Mouse (Mus musculus): ENCODE measurements at regions not wholly inside any gene's neighbourhood (a gene's known extent, or its start where the extent isn't known, plus 50 kb on each side); places are given as distances from the start of the nearest gene placed in this dataset.

DNA sequence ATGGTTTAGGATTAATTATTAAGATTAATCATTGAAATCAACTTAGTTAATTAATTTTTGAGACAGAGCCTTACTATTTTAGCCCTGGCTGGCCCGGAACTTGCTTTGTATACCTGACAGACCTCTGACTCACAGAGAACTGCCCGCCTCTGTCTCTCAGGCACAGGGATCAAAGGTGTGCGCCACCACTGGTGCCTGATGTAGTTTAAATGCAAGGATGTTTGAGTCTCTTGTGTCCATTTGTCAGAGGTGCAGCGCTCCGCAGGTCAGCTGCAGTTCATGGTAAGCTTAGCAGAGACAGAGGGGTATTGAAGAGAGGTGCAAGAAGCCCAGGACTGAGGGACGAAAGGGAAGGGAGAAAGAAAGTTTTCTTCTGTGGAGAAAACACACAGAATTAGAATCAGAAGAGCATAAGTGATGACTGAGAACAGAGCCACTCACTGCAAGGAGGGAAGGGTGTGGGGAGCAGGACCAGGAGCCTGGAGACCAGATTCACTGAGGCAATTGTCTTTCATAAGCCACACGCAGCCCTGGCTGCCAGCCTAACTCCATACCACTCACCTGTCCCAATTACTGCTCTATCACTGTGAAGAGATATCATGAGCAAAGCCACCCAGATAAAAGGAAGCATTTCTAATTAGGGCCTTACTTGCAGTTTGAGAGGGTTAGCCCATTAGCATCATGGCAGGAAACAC, 107.1 kb downstream of the Evx1 start:
- no peaks in the 10 kb centered on the region for H3K9me3 ChIP-seq (ENCODE audit: control insufficient read depth, low read length)
- no peak for TF ChIP-seq CTCF (IDR thresholded peaks at IDR 0.05; ENCODE audit: low read depth)
- no peak for TF ChIP-seq EP300 (IDR thresholded peaks at IDR 0.05; ENCODE audit: low read depth)
- WGBS (ENCODE audit: insufficient replicate concordance), result 65% methylated on average over 7 of the region's 7 CpGs
- no peak overlapping the region for H3K9ac ChIP-seq (replicated peaks)
- no peaks in the 10 kb centered on the region for H3K27me3 ChIP-seq (ENCODE audit: control insufficient read depth, insufficient read depth, low read length)
- no peaks in the 10 kb centered on the region for H3K36me3 ChIP-seq (replicated peaks; ENCODE audit: control insufficient read depth, insufficient read depth, low read depth)
- no peak overlapping the region for H3K4me3 ChIP-seq (ENCODE audit: insufficient read depth in 1 of 2, low read depth in 2 of 2, low read length in 2 of 2)
- DNase-seq (ENCODE audit: low read depth in 3 of 3, low spot score in 3 of 3) (no peak), ATAC-seq (ENCODE audit: insufficient read depth) (no peak)
- no peak overlapping the region for H3K27ac ChIP-seq
- no peaks in the 10 kb centered on the region; a peak in 1 of 4 replicates for H3K4me1 ChIP-seq (replicated peaks; ENCODE audit: control insufficient read depth in 2 of 2, insufficient read depth in 2 of 2, low read length in 1 of 2)
- H3K4me2 ChIP-seq (ENCODE audit: low read depth), result no peak overlapping the region

DNA sequence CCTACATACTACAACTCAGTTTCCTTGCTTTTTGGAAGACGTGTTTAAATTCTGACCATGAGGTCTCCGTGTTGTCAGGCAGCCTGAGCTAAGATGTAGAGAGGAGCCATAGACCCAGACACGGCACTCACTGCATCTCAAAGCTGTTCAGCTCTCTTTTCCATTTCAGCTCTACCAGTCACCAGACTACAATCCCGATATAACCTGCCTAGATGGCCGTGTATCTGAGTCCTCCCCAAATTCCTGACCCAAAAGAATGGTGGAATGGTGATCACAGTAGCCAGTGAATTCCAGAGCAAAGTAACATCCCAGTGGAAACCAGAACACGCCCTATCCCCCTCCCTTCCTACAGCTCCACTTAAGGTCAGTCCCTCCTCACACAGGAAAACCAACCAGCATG, 108.5 kb downstream of the Evx1 start:
- Histone ChIP-seq H3K4me1 (replicated peaks; ENCODE audit: control insufficient read depth in 2 of 2, insufficient read depth in 2 of 2, low read length in 1 of 2) (no peaks in the 10 kb centered on the region; a peak in 1 of 4 replicates), H3K4me3 (ENCODE audit: insufficient read depth in 1 of 2, low read depth in 2 of 2, low read length in 2 of 2) (no peak overlapping the region), H3K4me2 (ENCODE audit: low read depth) (no peak overlapping the region), H3K27me3 (ENCODE audit: control insufficient read depth, insufficient read depth, low read length) (no peaks in the 10 kb centered on the region), H3K27ac (no peak overlapping the region), H3K9me3 (ENCODE audit: control insufficient read depth, low read length) (no peaks in the 10 kb centered on the region), H3K36me3 (replicated peaks; ENCODE audit: control insufficient read depth, insufficient read depth, low read depth) (no peaks in the 10 kb centered on the region), H3K9ac (replicated peaks) (no peak overlapping the region)
- WGBS (ENCODE audit: insufficient replicate concordance), result 56% methylated on average over 6 of the region's 6 CpGs
- TF ChIP-seq CTCF (IDR thresholded peaks at IDR 0.05; ENCODE audit: low read depth) (no peak), EP300 (IDR thresholded peaks at IDR 0.05; ENCODE audit: low read depth) (no peak)
- ATAC-seq (ENCODE audit: insufficient read depth) (no peak), DNase-seq (ENCODE audit: low read depth in 3 of 3, low spot score in 3 of 3) (no peak)

DNA sequence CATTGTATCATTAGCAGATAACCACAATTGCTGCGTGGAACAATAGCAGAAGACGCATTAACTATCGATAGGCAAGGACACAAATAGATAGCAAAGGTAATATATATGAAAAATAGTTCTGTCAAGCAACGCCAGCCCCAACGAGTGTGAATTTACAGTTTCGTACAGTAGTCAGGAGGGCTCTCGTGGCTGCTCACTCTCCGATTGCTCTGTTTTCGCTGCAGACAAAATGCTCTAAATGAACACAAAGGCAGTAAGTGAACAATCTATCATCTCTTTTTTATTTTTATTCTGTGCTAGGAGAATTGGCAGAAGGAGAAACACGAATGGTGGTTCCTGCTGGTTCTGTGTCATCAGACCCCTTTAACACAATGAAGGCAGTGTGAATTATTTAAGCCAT, 109.4 kb downstream of the Evx1 start:
- ATAC-seq (ENCODE audit: insufficient read depth) (no peak), DNase-seq (ENCODE audit: low read depth in 3 of 3, low spot score in 3 of 3) (no peak)
- 72% methylated on average over 10 of the region's 10 CpGs for WGBS (ENCODE audit: insufficient replicate concordance)

DNA sequence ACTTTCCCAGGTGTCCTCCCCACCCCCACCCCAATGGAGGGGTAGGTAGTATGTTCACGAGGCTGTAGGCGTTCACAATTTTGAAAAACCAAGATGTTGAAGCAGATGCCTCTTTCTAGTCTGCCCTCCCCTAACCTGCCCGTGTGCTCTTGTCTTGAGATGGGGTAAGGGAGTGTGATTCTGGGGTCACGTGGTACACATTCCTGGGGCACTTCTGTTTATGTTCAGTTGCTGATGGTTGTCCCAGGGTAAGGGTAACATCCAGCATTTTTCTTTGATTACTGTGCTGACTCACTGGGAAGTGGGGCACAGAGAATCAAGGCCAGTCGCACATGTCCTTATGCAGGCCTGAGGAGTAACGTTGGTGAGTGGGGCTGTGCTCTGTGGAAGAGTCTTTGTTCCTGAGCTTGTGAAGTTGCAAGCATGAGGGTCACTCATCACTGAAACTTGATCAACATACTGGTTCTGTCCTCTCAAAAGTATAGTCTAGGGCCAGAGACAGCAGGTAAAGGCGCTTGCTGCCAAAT, 110.3 kb downstream of the Evx1 start:
- ATAC-seq (ENCODE audit: insufficient read depth) (no peak), DNase-seq (ENCODE audit: low read depth in 3 of 3, low spot score in 3 of 3) (no peak)
- no peak for TF ChIP-seq CTCF (IDR thresholded peaks at IDR 0.05; ENCODE audit: low read depth)
- no peak for TF ChIP-seq EP300 (IDR thresholded peaks at IDR 0.05; ENCODE audit: low read depth)
- WGBS (ENCODE audit: insufficient replicate concordance), result 66% methylated on average over 7 of the region's 7 CpGs
- H3K4me3 ChIP-seq (ENCODE audit: insufficient read depth in 1 of 2, low read depth in 2 of 2, low read length in 2 of 2), result no peak overlapping the region
- no peak overlapping the region for H3K27ac ChIP-seq
- H3K36me3 ChIP-seq (replicated peaks; ENCODE audit: control insufficient read depth, insufficient read depth, low read depth), result no peaks in the 10 kb centered on the region
- H3K27me3 ChIP-seq (ENCODE audit: control insufficient read depth, insufficient read depth, low read length), result no peaks in the 10 kb centered on the region
- no peaks in the 10 kb centered on the region; a peak in 1 of 4 replicates for H3K4me1 ChIP-seq (replicated peaks; ENCODE audit: control insufficient read depth in 2 of 2, insufficient read depth in 2 of 2, low read length in 1 of 2)
- no peak overlapping the region for H3K4me2 ChIP-seq (ENCODE audit: low read depth)
- no peaks in the 10 kb centered on the region for H3K9me3 ChIP-seq (ENCODE audit: control insufficient read depth, low read length)
- no peak overlapping the region for H3K9ac ChIP-seq (replicated peaks)

More for the DNA sequence above, 109.4 kb downstream of the Evx1 start:
- Histone ChIP-seq H3K4me3 (ENCODE audit: insufficient read depth in 1 of 2, low read depth in 2 of 2, low read length in 2 of 2) (no peak overlapping the region), H3K27ac (no peak overlapping the region), H3K27me3 (ENCODE audit: control insufficient read depth, insufficient read depth, low read length) (no peaks in the 10 kb centered on the region), H3K36me3 (replicated peaks; ENCODE audit: control insufficient read depth, insufficient read depth, low read depth) (no peaks in the 10 kb centered on the region), H3K9me3 (ENCODE audit: control insufficient read depth, low read length) (no peaks in the 10 kb centered on the region), H3K4me1 (replicated peaks; ENCODE audit: control insufficient read depth in 2 of 2, insufficient read depth in 2 of 2, low read length in 1 of 2) (no peaks in the 10 kb centered on the region; a peak in 1 of 4 replicates), H3K9ac (replicated peaks) (no peak overlapping the region), H3K4me2 (ENCODE audit: low read depth) (no peak overlapping the region)
- TF ChIP-seq CTCF (IDR thresholded peaks at IDR 0.05; ENCODE audit: low read depth), result no peak
- TF ChIP-seq EP300 (IDR thresholded peaks at IDR 0.05; ENCODE audit: low read depth), result no peak

DNA sequence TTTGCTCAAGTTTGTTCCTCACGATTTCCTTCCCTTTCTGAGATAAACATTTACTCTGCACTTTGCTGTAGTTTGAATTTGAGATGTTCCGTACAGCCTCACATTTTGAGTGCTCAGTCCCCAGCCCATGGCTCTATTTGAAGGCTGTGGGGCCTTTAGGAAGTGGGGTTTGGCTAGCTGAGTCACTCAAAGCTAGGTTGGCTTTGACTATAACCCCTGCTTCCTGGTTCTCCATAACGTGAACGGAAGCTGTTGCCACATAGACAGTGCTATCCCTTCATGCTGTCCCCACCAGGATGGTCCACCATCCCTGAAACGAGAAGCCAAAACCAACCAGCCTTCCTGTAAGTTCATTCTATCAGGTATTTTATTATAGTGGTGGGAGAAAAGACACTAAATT, 111.1 kb downstream of the Evx1 start:
- no peak for TF ChIP-seq CTCF (IDR thresholded peaks at IDR 0.05; ENCODE audit: low read depth)
- TF ChIP-seq EP300 (IDR thresholded peaks at IDR 0.05; ENCODE audit: low read depth), result no peak
- Histone ChIP-seq H3K27ac (no peak overlapping the region), H3K4me2 (ENCODE audit: low read depth) (no peak overlapping the region), H3K9ac (replicated peaks) (no peak overlapping the region), H3K27me3 (ENCODE audit: control insufficient read depth, insufficient read depth, low read length) (no peaks in the 10 kb centered on the region), H3K4me1 (replicated peaks; ENCODE audit: control insufficient read depth in 2 of 2, insufficient read depth in 2 of 2, low read length in 1 of 2) (no peaks in the 10 kb centered on the region; a peak in 1 of 4 replicates), H3K36me3 (replicated peaks; ENCODE audit: control insufficient read depth, insufficient read depth, low read depth) (no peaks in the 10 kb centered on the region), H3K4me3 (ENCODE audit: insufficient read depth in 1 of 2, low read depth in 2 of 2, low read length in 2 of 2) (no peak overlapping the region), H3K9me3 (ENCODE audit: control insufficient read depth, low read length) (no peaks in the 10 kb centered on the region)
- no peak for ATAC-seq (ENCODE audit: insufficient read depth)
- 39% methylated on average over 5 of the region's 5 CpGs for WGBS (ENCODE audit: insufficient replicate concordance)
- no peak for DNase-seq (ENCODE audit: low read depth in 3 of 3, low spot score in 3 of 3)
